Mouse (Mus musculus): ENCODE results near the gene Tnfaip8l1. TPM values are rescaled to one million over a fixed set of nuclear protein-coding genes. Genes with fewer than 3 reads are reported as not detected.

Tnfaip8l1 gene
- total and polyA plus RNA-seq, 3 experiments, result 4.0 to 5.5 TPM; not detected in 1

GRCm38 (mm10) chr17:56208821-56209220 lies 46.5 kb downstream of the Tnfaip8l1 start:
- no peak overlapping the region for H3K27ac ChIP-seq (ENCODE audit: control insufficient read depth, low read depth, low read length)
- H3K9me3 ChIP-seq (replicated peaks; ENCODE audit: insufficient read depth, low read length), result no peaks in the 10 kb centered on the region
- no peak overlapping the region for H3K4me3 ChIP-seq (ENCODE audit: control insufficient read depth in 1 of 2, insufficient read depth in 1 of 2, low read depth in 2 of 2, low read length in 2 of 2)
- H3K79me2 ChIP-seq (ENCODE audit: control insufficient read depth, insufficient read depth, low read length, poor library complexity), result no peaks in the 10 kb centered on the region
- no peaks in the 10 kb centered on the region for H3K4me1 ChIP-seq (ENCODE audit: control insufficient read depth in 1 of 2, insufficient read depth in 2 of 2, low read length in 2 of 2)
- no peaks in the 10 kb centered on the region for H3K27me3 ChIP-seq (ENCODE audit: control insufficient read depth in 1 of 2, insufficient read depth in 2 of 2, low read length in 2 of 2)
- no peak for TF ChIP-seq GATA1 (IDR thresholded peaks at IDR 0.05; ENCODE audit: low read depth, low read length)
- TF ChIP-seq HCFC1 (IDR thresholded peaks at IDR 0.05; ENCODE audit: low read depth, low read length), result no peak
- TF ChIP-seq UBTF (IDR thresholded peaks at IDR 0.05; ENCODE audit: borderline replicate concordance, insufficient read depth, low read depth, low read length), result no peak
- no peak for TF ChIP-seq ELF1 (IDR thresholded peaks at IDR 0.05; ENCODE audit: low read depth, low read length)
- no peak for TF ChIP-seq MAX (IDR thresholded peaks at IDR 0.05; ENCODE audit: low read length)
- TF ChIP-seq RCOR1 (IDR thresholded peaks at IDR 0.05; ENCODE audit: low read depth, low read length), result no peak
- no peak for TF ChIP-seq POLR2A (IDR thresholded peaks at IDR 0.05; ENCODE audit: control insufficient read depth in 1 of 2, insufficient read depth in 1 of 2, low read depth in 1 of 2, low read length in 2 of 2, poor library complexity in 1 of 2)
- TF ChIP-seq MAFK (IDR thresholded peaks at IDR 0.05; ENCODE audit: borderline replicate concordance, low read depth, low read length), result no peak
- no peak for TF ChIP-seq POLR2AphosphoS5 (IDR thresholded peaks at IDR 0.05; ENCODE audit: borderline replicate concordance, low read depth, low read length)
- no peak for TF ChIP-seq MYB (IDR thresholded peaks at IDR 0.05; ENCODE audit: low read depth, low read length)
- TF ChIP-seq MYC (IDR thresholded peaks at IDR 0.05; ENCODE audit: low read depth, low read length), result no peak
- no peak for TF ChIP-seq MXI1 (IDR thresholded peaks at IDR 0.05; ENCODE audit: low read depth, low read length)
- no peak for TF ChIP-seq NELFE (IDR thresholded peaks at IDR 0.05; ENCODE audit: low read depth, low read length)
- TF ChIP-seq TCF12 (IDR thresholded peaks at IDR 0.05; ENCODE audit: low read depth, low read length), result no peak
- peaks cover 0 to 2% of the 10 kb centered on the region in 2 experiments; a peak in 1 of 4 replicates for H3K36me3 ChIP-seq (ENCODE audit: control insufficient read depth in 1 of 2, insufficient read depth in 2 of 2, low read length in 2 of 2)
- H3K9ac ChIP-seq (ENCODE audit: control insufficient read depth, low read depth, low read length, poor library complexity, severe bottlenecking), result no peak overlapping the region
- DNase-seq (ENCODE audit: low read depth, low spot score), result no peak

GRCm38 (mm10) chr17:56211090-56211489 lies 48.8 kb downstream of the Tnfaip8l1 start:
- Histone ChIP-seq H3K4me3 (ENCODE audit: control insufficient read depth in 1 of 2, insufficient read depth in 1 of 2, low read depth in 2 of 2, low read length in 2 of 2) (no peak overlapping the region), H3K9ac (ENCODE audit: control insufficient read depth, low read depth, low read length, poor library complexity, severe bottlenecking) (no peak overlapping the region), H3K79me2 (ENCODE audit: control insufficient read depth, insufficient read depth, low read length, poor library complexity) (no peaks in the 10 kb centered on the region), H3K27ac (ENCODE audit: control insufficient read depth, low read depth, low read length) (no peak overlapping the region), H3K4me1 (ENCODE audit: control insufficient read depth in 1 of 2, insufficient read depth in 2 of 2, low read length in 2 of 2) (no peaks in the 10 kb centered on the region), H3K9me3 (replicated peaks; ENCODE audit: insufficient read depth, low read length) (no peaks in the 10 kb centered on the region), H3K27me3 (ENCODE audit: control insufficient read depth in 1 of 2, insufficient read depth in 2 of 2, low read length in 2 of 2) (no peaks in the 10 kb centered on the region), H3K36me3 (ENCODE audit: control insufficient read depth in 1 of 2, insufficient read depth in 2 of 2, low read length in 2 of 2) (peaks cover 0 to 2% of the 10 kb centered on the region in 2 experiments; a peak in 1 of 4 replicates)
- no peak for DNase-seq (ENCODE audit: low read depth, low spot score)
- TF ChIP-seq MAX (IDR thresholded peaks at IDR 0.05; ENCODE audit: low read length) (no peak), JUND (IDR thresholded peaks at IDR 0.05; ENCODE audit: low read depth, low read length) (no peak), BHLHE40 (IDR thresholded peaks at IDR 0.05; ENCODE audit: borderline replicate concordance, low read depth, low read length) (no peak), POLR2AphosphoS2 (IDR thresholded peaks at IDR 0.05; ENCODE audit: low read length) (no peak), SIN3A (IDR thresholded peaks at IDR 0.05; ENCODE audit: low read length) (no peak), MYC (IDR thresholded peaks at IDR 0.05; ENCODE audit: low read depth, low read length) (no peak), ZKSCAN1 (IDR thresholded peaks at IDR 0.05; ENCODE audit: low read depth, low read length) (no peak), CTCF (IDR thresholded peaks at IDR 0.05 in 2 of 3, conservative IDR thresholded peaks at IDR 0.05 in 1 of 3; ENCODE audit: control insufficient read depth in 1 of 3, insufficient read depth in 1 of 3, low read depth in 2 of 3, low read length in 3 of 3, poor library complexity in 1 of 3, severe bottlenecking in 1 of 3) (no peak), EP300 (IDR thresholded peaks at IDR 0.05; ENCODE audit: low read depth in 1 of 2, low read length in 2 of 2) (no peak), CHD2 (IDR thresholded peaks at IDR 0.05; ENCODE audit: low read length) (no peak)
